Mouse (Mus musculus): ENCODE results near the gene Qrfp. TPM values are rescaled to one million over a fixed set of nuclear protein-coding genes. Genes with fewer than 3 reads are reported as not detected.

Qrfp gene
- under 1 TPM in 1 of 2 experiments, not detected in 1; 0.16 TPM for total RNA-seq (2023)

GRCm38 (mm10) chr2:31810444-31810843, at the start of gene Qrfp:
Gene Qrfp (minus strand): TSS chr2:31810580.

GRCm38 (mm10) chr2:31845896-31846691, 35.7 kb upstream of the Qrfp start, which contains the start of gene Fibcd1:
Gene Fibcd1 (minus strand): TSS chr2:31846005.

Other genes starting within 250 kb of the Qrfp start
- 10 to 100 TPM in 1 of 2 experiments, 1 to 10 TPM in 1; 9.0 to 15.6 TPM for gene Fubp3, start 237.9 kb downstream of the Qrfp start, total RNA-seq (2023)
- gene Prdm12, start 170.5 kb downstream of the Qrfp start, total RNA-seq (2023) = not detected
- gene Exosc2, start 139.9 kb downstream of the Qrfp start, total RNA-seq (2023) = 10 to 100 TPM; 15.0 to 15.2 TPM
- 10 to 100 TPM; 34.8 to 41.9 TPM for gene Abl1, start 122.2 kb downstream of the Qrfp start, total RNA-seq (2023)
- not detected for gene Fibcd1, start 35.4 kb upstream of the Qrfp start, total RNA-seq (2023)
- not detected for gene Lamc3, start 76.7 kb upstream of the Qrfp start, total RNA-seq (2023)
- gene Aif1l, start 139.6 kb upstream of the Qrfp start, total RNA-seq (2023) = under 1 TPM in 1 of 2 experiments, not detected in 1; 0.42 TPM
- 10 to 100 TPM; 63.8 to 64.5 TPM for gene Nup214, start 163.9 kb upstream of the Qrfp start, total RNA-seq (2023)

Data from neutrophil, adult 59 days (primary cell).